Mouse (Mus musculus) left cerebral cortex, adult 2 months (tissue): ENCODE data around the gene Hist2h2aa2. TPM values are rescaled to one million over a fixed set of nuclear protein-coding genes. Genes with fewer than 3 reads are reported as not detected.
A peak's percentile ranks its signal among the peaks of the same experiment; 100 is the strongest.
"Not testable (repeated sequence)": the region's sequence is repeated elsewhere in the genome, so short reads cannot be mapped to it uniquely, and the experiment has no call there.

Source experiments
- DNase-seq, 2 experiments: peaks; one replicate each; pipeline ENCODE4 v3.0.0; 2021 to 2022; ENCODE audit warnings: low spot score in 2 of 2, mixed read lengths in 1 of 2; ENCODE audit errors: extremely low spot score in 1 of 2
- H3K27ac ChIP-seq: fragments of 200-600 bp; 2 replicates; pipeline ENCODE4 v1.8.1; 2022
- H3K4me3 ChIP-seq: fragments of 200-600 bp; 2 replicates; pipeline ENCODE4 v1.8.1; 2022
- CTCF ChIP-seq: fragments of 200-600 bp; IDR thresholded peaks from 2 replicates; pipeline ENCODE4 v1.8.1; 2022; ENCODE audit warnings: antibody characterized with exemption, mild to moderate bottlenecking, moderate library complexity
- intact Hi-C: fragments of 180-260 bp; cut with DNase I; formaldehyde crosslinking; loops from one replicate; pipeline ENCODE4 v1.15.1; 2025
- microRNA-seq, 2 experiments: library from miRNA; unstranded; fragments of <30 nt; microRNA quantifications; one replicate each; pipeline ENCODE4 v1.2.0; 2021
- total RNA-seq, 2 experiments: library from RNA; stranded (reverse); gene quantifications; 2 replicates each; pipeline ENCODE4 v1.2.3; 2021

Gene Hist2h2aa2
- total RNA-seq, 2 experiments from 2014 or later = 156 to 184 TPM

- no peak for DNase-seq
- Histone ChIP-seq H3K27ac (no peak overlapping the region), H3K4me3 (no peak overlapping the region)
- peak; percentile 17 for TF ChIP-seq CTCF
- intact Hi-C loops = no loop called here
Measured at GRCm38 (mm10) chr3:96207819-96208218, 32.3 kb downstream of the Hist2h2aa2 start.

GRCm38 (mm10) chr3:96199731-96200130, 40.3 kb downstream of the Hist2h2aa2 start:
- intact Hi-C loops = no loop called here
- no peak for DNase-seq
- Histone ChIP-seq H3K4me3 (no peak overlapping the region), H3K27ac (no peak overlapping the region)
- no peak for TF ChIP-seq CTCF

- intact Hi-C loops, H3K4me3 ChIP-seq, H3K27ac ChIP-seq, DNase-seq: not testable (repeated sequence)
Measured at GRCm38 (mm10) chr3:96198601-96199251, 41.4 kb downstream of the Hist2h2aa2 start.

GRCm38 (mm10) chr3:96198181-96198580, 41.9 kb downstream of the Hist2h2aa2 start:
- DNase-seq = no peak
- no peak for TF ChIP-seq CTCF
- H3K27ac ChIP-seq = no peak overlapping the region; the same call in 1 of the 2 replicates
- peak overlapping the region; percentile 57; the same call in 1 of the 2 replicates for H3K4me3 ChIP-seq
- intact Hi-C loops = no loop called here

- TF ChIP-seq CTCF = no peak; the same call in 1 of the 2 replicates
- H3K27ac ChIP-seq = peak overlapping the region; percentile 95
- peak overlapping the region; percentile 57 for H3K4me3 ChIP-seq
- DNase-seq = peak; percentile 90 to 91
- intact Hi-C loops = no loop called here
Measured at GRCm38 (mm10) chr3:96197129-96197749, 42.8 kb downstream of the Hist2h2aa2 start.

GRCm38 (mm10) chr3:96196437-96197128, 43.5 kb downstream of the Hist2h2aa2 start:
- no peak for DNase-seq
- Histone ChIP-seq H3K27ac (peak overlapping the region; percentile 95), H3K4me3 (peak overlapping the region; percentile 57)
- intact Hi-C loops = no loop called here
- no peak for TF ChIP-seq CTCF

GRCm38 (mm10) chr3:96195616-96196313, 44.3 kb downstream of the Hist2h2aa2 start:
- TF ChIP-seq CTCF = peak; percentile 41
- intact Hi-C loops = no loop called here
- H3K27ac ChIP-seq = no peak overlapping the region
- DNase-seq = no peak
- H3K4me3 ChIP-seq = no peak overlapping the region

- TF ChIP-seq CTCF = no peak
- Histone ChIP-seq H3K27ac (no peak overlapping the region), H3K4me3 (no peak overlapping the region)
- intact Hi-C loops = no loop called here
- DNase-seq = no peak
Measured at GRCm38 (mm10) chr3:96194966-96195365, 45.1 kb downstream of the Hist2h2aa2 start.

GRCm38 (mm10) chr3:96192977-96193376, 47.1 kb downstream of the Hist2h2aa2 start:
- intact Hi-C loops = no loop called here

More at GRCm38 (mm10) chr3:96192977-96193376, 47.1 kb downstream of the Hist2h2aa2 start:
- H3K27ac ChIP-seq = no peak overlapping the region
- H3K4me3 ChIP-seq = no peak overlapping the region
- TF ChIP-seq CTCF = no peak
- no peak for DNase-seq

Small RNA genes within 50 kb of the gene (microRNA-seq; reads per million reads assigned to microRNA genes)
- gene Gm44492 (0 reads per million in 2 experiments), gene Gm47311 (0 reads per million in 2 experiments), gene Gm47313 (0 reads per million in 2 experiments)

Other genes with a start within 250 kb of the Hist2h2aa2 start
- 10 to 100 TPM; 73.5 to 86.9 TPM for gene Plekho1, start 244.3 kb downstream of the Hist2h2aa2 start, total RNA-seq
- 10 to 100 TPM; 38.3 to 45.9 TPM for gene Vps45, start 181.8 kb downstream of the Hist2h2aa2 start, total RNA-seq
- gene Otud7b, start 135.7 kb downstream of the Hist2h2aa2 start, total RNA-seq = 10 to 100 TPM; 33.3 to 33.4 TPM
- 1 to 10 TPM; 7.3 to 8.1 TPM for gene Mtmr11, start 78.3 kb downstream of the Hist2h2aa2 start, total RNA-seq
- 10 to 100 TPM; 44.0 to 45.5 TPM for gene Sf3b4, start 67.9 kb downstream of the Hist2h2aa2 start, total RNA-seq
- 100 to 1,000 TPM; 408 TPM for gene Sv2a, start 59.1 kb downstream of the Hist2h2aa2 start, total RNA-seq
- gene Bola1, start 20.6 kb downstream of the Hist2h2aa2 start, total RNA-seq = 10 to 100 TPM; 14.8 to 15.1 TPM
- gene Hist2h2ab, start 20.4 kb downstream of the Hist2h2aa2 start, total RNA-seq = 10 to 100 TPM; 10.4 to 10.8 TPM
- 10 to 100 TPM; 20.6 to 30.5 TPM for gene Hist2h2ac, start 19.4 kb downstream of the Hist2h2aa2 start, total RNA-seq
- gene Hist2h2be, start 19.2 kb downstream of the Hist2h2aa2 start, total RNA-seq = 1 to 10 TPM; 5.4 to 5.6 TPM
- 1 to 10 TPM; 5.7 to 6.8 TPM for gene Hist2h3c2, start 1.1 kb downstream of the Hist2h2aa2 start, total RNA-seq
- gene Hist2h2aa1, start 5.2 kb upstream of the Hist2h2aa2 start, total RNA-seq = 10 to 100 TPM in 1 of 2 experiments, not detected in 1; 19.2 TPM
- gene Hist2h3c1, start 6.4 kb upstream of the Hist2h2aa2 start, total RNA-seq = not detected
- 10 to 100 TPM; 26.8 to 31.9 TPM for gene Hist2h4, start 23.0 kb upstream of the Hist2h2aa2 start, total RNA-seq
- gene Hist2h3b, start 28.4 kb upstream of the Hist2h2aa2 start, total RNA-seq = 10 to 100 TPM; 32.7 to 45.5 TPM
- 100 to 1,000 TPM; 136 to 154 TPM for gene Hist2h2bb, start 29.5 kb upstream of the Hist2h2aa2 start, total RNA-seq
- gene Fcgr1, start 53.7 kb upstream of the Hist2h2aa2 start, total RNA-seq = 1 to 10 TPM; 2.0 to 2.7 TPM
- not detected for gene BC107364, start 212.0 kb upstream of the Hist2h2aa2 start, total RNA-seq